Mouse (Mus musculus): ENCODE measurements at regions not wholly inside any gene's neighbourhood (a gene's known extent, or its start where the extent isn't known, plus 50 kb on each side); places are given as distances from the start of the nearest gene placed in this dataset.

DNA sequence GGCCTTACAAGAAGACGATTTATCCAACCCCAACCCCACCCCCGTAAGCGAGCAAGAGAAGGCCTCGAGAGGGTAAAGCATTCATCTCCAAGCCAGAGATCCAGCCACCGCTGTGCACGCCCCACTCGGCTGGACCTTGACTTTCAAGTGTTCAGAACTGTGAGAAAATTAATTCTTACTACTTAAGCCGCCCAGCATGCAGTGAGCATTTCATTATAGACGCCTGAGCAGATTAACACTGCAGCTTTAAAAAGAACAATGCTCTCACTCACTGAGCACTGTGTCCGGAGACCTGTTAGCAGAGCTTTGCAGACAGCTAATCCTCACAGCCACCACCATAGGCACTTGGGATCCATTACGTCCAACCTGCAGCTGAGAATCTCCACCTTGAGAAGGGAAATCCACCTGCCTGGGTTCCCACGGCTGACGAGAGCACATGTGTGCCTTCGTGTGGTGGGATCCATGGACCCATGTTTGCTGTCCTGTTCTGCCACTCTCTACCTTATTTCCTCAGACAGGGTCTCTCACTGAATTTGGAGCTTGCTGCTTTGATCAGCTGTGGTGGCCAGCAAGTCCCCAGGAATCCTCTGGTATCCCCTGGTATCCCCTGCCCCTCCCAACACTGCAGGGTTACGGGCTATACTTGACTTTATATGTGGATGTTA is 281.4 kb downstream of the 3100002H09Rik start:
- DNase-seq (ENCODE audit: low spot score in 2 of 2), result no peak

DNA sequence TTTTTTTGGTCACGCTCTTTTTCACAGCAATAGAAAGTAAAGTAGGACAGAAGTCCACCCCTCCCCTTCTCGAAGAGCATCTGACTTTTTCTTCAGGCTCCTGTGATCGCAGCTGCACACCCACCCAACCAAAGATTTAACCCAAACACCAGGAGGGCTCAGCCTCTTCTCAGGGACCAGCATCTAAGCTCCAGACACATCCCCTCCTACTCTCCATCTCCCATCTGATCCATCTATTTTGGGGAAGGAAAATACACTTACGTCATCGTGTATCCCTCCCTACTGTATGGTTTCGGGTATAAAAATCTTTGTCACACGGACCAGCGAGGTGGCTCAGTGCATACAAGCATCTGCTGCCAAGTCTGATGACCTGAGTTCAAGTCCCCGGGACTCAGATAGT is 284.3 kb downstream of the 3100002H09Rik start:
- DNase-seq (ENCODE audit: low spot score in 2 of 2), result peak; percentile 6 to 21

DNA sequence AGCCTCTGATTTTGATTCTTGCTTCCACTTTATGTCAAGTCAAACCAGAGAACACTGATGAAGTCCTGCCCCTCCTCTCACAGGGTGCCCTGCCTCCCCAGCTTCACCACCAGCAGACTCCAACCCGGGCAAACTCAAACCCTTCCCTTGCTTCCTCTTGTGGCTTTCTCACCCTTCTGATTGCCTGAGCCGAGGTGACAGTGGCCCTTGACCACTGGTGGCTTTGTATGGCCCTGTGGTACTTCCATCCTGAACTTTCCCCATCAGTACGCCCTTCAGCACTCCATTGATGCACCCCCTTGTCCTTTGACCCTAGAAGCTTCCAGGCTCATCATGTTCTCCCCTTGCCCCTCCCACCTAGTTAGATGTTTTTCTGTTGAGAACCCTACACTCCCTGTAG is 287.0 kb downstream of the 3100002H09Rik start:
- DNase-seq (ENCODE audit: low spot score in 2 of 2), result no peak

GRCm38 (mm10) chr4:124321221-124321620 is 289.4 kb downstream of the 3100002H09Rik start:
- DNase-seq (ENCODE audit: low spot score in 2 of 2), result no peak

DNA sequence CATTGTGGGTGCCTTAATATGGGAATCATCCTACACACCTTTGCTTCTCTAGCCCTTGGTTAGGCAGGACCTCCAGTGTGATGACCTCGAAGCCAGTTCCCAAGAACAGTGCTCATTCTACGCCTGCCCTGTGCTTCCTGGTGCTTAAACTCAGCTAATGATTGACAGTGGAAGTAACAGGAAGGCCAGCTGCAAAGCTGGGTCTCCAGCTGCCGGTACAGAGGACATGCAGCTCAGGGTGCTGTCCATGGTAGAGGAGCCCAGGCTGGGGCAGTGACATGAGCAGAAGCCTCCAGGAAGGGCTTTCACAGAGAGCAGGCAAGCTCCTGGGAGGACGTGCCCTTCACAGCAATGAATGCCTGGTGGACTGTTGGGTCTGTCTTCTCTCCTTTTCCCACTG is 293.6 kb downstream of the 3100002H09Rik start:
- DNase-seq (ENCODE audit: low spot score in 2 of 2), result no peak

- DNase-seq (ENCODE audit: low spot score in 2 of 2), result no peak
Measured at GRCm38 (mm10) chr4:124311657-124312056, 298.9 kb downstream of the 3100002H09Rik start.

GRCm38 (mm10) chr4:124310594-124310993 is 300.0 kb downstream of the 3100002H09Rik start:
- no peak for DNase-seq (ENCODE audit: low spot score in 2 of 2)

GRCm38 (mm10) chr4:124305871-124306555 is 304.6 kb downstream of the 3100002H09Rik start:
- no peak for DNase-seq (ENCODE audit: low spot score in 2 of 2)

DNA sequence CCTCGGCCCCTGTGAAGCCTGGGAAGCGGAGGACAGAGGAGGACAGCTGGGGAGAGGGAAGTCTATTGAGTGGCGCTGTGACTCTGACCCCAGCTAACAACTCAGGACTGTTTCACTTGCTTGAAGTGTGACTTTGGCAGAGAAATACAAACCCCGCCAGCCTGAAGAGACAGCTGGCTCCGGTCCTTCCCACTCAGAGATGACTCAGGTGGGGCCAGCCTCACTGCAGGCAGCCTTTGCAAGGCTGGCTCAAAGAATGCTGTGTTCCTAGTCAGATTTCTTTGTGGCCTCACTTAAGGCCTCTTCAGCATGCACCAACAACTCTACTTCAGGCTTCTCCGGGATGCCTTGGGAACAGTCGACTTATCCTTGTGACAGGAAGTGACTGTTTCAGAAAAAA is 307.7 kb downstream of the 3100002H09Rik start:
- DNase-seq (ENCODE audit: low spot score in 2 of 2), result peak in 1 of 2 experiments; percentile 8

GRCm38 (mm10) chr4:124298667-124299437 is 311.8 kb downstream of the 3100002H09Rik start:
- DNase-seq (ENCODE audit: low spot score in 2 of 2), result no peak

DNA sequence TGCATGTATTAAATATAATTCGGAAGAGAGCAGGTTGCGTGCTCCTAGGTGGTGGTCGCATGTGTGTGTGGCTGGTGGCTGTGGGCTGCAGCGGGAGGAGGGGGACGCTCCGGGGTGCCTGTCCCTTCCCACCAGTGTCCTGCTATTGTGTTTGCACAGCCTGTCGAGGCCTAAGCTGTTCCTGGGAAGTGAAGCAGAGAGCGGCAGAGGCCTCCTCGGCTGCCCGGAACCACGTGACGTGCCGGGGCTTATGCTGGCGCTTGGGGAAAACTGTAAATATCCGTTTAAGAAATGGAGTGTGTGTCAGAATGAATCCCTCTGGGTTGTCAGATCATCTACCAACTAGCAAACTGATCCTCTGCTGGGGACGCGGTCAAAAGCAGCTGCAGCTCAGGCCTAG is 318.3 kb downstream of the 3100002H09Rik start:
- no peak for DNase-seq (ENCODE audit: low spot score in 2 of 2)

GRCm38 (mm10) chr4:124291767-124292166 is 318.8 kb downstream of the 3100002H09Rik start:
- DNase-seq (ENCODE audit: low spot score in 2 of 2), result no peak

DNA sequence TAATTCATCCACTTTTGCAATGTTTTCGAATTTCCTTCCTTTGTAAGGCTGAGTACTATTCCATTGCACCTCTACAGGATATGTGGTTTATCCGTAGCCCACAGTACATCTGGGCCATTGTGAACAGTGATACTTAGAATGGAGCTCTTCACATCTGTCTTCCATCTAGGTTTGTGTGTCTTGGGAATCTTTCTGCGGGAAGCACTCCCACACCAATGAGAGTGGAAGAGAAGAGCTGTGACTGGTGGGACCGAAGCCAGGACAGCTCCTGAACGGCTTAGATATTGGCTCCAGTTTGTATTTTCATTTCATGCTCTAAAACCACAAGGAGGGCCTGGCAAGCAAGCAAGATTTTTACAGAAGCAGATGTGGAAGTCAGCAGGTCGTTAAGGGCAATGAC is 323.1 kb downstream of the 3100002H09Rik start:
- DNase-seq (ENCODE audit: low spot score in 2 of 2), result no peak

GRCm38 (mm10) chr4:124278681-124279080 is 331.9 kb downstream of the 3100002H09Rik start:
- DNase-seq (ENCODE audit: low spot score in 2 of 2), result no peak

DNA sequence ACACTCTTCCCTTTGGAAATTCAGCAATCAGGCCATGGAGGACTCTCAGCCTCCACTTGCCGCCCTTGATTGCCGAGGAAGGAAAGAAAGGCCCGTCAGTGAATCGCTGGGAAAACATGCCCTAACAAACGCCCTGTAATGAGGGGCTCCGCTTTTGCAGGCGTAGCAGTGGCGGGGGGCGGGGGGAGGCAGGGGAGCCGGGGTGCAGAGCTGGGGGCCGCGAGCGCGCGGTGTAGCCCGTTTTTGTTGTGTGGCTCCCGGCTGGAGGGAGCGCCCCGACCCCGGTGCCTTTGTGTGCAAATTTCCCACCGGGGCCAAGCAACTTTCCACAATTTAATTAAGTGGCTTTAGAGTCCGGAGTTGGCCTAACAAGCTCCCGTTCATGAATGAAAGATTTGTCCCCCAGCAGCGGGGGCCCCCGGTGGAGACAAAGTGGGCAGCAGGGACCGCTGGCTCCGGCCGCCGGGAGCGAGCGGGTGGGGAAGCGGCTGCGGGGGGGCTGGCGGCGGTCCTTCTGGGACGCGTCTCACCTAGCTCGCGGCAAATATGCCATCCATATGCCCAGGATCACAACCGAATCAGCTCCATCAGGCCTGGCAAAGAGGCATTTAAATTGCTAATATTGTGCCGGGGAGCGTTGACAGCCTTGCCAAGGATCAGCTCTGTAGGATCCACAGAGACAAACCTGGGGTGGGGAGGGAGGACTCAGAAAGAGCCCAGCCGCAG is 333.0 kb downstream of the 3100002H09Rik start:
- DNase-seq (ENCODE audit: low spot score in 2 of 2), result peak in 1 of 2 experiments; percentile 28

- peak; percentile 55 to 66 for DNase-seq (ENCODE audit: low spot score in 2 of 2)
Measured at GRCm38 (mm10) chr4:124276741-124277455, 333.7 kb downstream of the 3100002H09Rik start.

GRCm38 (mm10) chr4:124272002-124272401 is 338.6 kb downstream of the 3100002H09Rik start:
- DNase-seq (ENCODE audit: low spot score in 2 of 2), result no peak

GRCm38 (mm10) chr4:124268404-124268803 is 342.2 kb downstream of the 3100002H09Rik start:
- no peak for DNase-seq (ENCODE audit: low spot score in 2 of 2)

- no peak for DNase-seq (ENCODE audit: low spot score in 2 of 2)
Measured at GRCm38 (mm10) chr4:124266573-124266972, 344.0 kb downstream of the 3100002H09Rik start.

- peak in 1 of 2 experiments; percentile 55 for DNase-seq (ENCODE audit: low spot score in 2 of 2)
Measured at GRCm38 (mm10) chr4:124265527-124265926, 345.1 kb downstream of the 3100002H09Rik start.

GRCm38 (mm10) chr4:124257006-124257405 is 339.2 kb upstream of the 4930535I16Rik start:
- no peak for DNase-seq (ENCODE audit: low spot score in 2 of 2)
